Mouse (Mus musculus): ENCODE results near the gene 1700109H08Rik.
"Not testable (repeated sequence)": the region's sequence is repeated elsewhere in the genome, so short reads cannot be mapped to it uniquely, and the experiment has no call there.

1700109H08Rik gene

GRCm38 (mm10) chr5:3571266-3571665, at the start of gene 1700109H08Rik:
1700109H08Rik (plus strand) TSS chr5:3571566.
- DNase-seq (ENCODE audit: low spot score), result no peak

DNA sequence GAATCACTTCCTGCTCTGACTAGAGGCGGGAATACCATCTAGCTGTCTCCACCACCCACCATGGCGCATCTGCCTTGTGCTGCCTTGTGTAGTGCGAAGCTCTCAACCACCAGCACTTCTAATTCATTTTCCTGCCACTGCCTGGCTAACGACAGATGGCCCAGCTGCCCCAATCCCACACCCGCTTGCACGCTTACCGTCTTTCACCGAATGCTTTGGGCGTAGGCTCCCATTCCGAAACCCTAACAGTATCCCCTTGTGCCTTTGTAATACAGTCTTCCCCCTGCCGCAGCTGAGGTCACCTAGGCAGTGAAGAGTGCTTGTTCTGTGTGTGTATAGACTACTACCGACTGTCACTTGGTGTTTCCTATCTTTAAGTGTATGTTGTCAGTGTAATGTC, 49.6 kb upstream of the 1700109H08Rik start:
- DNase-seq (ENCODE audit: low spot score), result no peak

DNA sequence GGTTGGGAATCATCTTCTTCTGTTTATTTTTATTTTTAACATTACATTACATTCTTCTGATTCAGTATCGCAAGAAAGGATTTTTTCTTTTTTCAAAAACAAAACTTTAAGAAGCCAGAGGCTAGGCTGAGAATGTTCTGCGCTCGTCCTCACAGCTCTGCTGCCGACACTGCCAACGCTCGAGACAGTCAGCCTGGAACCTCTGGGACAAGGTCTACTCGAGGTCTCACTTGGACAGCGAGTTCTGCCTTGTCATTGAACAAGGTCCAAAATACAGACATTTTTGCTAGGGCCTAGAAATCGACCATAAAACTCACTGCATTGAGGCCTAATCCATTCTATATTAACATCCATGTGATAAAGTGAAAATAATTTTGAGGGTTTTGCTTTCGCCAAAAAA, 48.5 kb upstream of the 1700109H08Rik start:
- no peak for DNase-seq (ENCODE audit: low spot score)

DNA sequence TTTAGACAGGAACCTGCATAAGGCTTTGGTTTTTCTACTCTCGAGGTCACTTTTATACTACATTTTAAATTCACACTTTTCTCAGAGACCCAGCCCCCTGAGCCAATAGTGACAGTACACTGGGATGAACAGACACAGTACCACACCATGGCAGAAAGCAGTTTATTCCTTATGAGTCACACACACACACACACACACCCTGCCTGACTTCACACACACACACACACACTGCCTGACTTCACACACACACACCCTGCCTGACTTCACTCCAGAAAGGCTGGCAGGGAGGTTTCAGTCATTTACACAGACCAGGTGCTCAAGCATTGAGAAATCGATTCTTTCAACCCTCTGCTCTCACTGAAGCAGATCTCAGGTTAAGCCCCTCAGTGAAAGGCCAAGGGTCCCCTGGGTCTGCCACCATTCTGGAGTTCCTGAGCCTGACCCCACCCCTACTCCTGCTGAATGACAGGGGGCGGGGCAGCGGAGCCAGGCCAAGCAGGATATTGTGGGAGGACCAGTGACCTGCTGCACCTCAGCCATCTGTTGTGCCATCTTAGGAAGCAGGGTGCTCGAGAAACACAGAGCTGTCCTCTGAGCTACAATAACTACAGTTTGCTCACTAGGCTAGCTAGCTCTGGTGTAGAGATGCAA, 44.2 kb upstream of the 1700109H08Rik start:
- DNase-seq (ENCODE audit: low spot score), result no peak

DNA sequence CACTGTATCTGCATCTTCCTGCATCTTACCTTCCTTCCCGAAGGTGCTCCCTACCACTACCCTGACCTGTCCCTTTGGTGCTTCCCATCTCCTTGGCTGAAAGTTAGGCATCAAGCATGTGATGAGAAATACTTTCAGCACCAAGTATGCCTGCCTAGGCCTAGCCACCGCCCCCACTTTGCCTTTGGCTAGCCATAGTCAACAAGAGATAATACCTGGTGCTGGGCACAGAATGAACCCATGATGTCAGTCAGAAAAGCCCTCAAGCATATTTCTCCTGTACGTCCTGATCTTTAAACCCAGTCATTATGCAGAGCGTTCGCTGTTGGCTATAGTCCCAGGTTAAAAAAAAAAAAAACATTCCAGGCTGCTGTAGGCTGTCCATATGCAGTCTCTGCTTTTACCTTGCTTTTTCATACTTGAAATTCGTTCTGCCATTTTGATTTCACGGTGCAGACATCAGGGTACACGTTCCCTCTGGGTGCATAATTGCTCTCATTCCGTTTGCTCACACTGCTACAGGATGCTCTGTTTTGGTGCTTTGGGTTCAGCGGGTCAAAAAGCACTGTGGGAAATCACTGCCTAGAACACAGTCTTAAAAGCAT, 41.7 kb upstream of the 1700109H08Rik start:
- no peak for DNase-seq (ENCODE audit: low spot score)

DNA sequence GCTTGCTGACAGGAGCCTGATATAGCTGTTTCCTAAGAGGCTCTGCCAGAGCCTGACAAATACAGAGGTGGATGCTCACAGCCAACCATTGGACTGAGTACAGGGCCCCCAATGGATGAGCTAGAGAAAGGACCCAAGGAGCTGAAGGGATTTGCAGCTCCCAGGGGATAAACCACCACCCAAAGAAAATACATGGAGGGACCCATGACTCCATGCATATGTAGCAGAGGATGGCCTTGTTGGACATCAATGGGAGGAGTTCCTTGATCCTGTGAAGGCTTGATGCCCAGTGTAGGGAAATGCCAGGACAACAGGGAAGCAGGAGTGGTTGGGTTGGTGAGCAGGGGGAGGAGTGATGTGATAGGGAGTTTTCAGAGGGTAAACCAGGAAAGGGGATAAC, 39.3 kb upstream of the 1700109H08Rik start:
- not testable (repeated sequence) for DNase-seq (ENCODE audit: low spot score)

GRCm38 (mm10) chr5:3536592-3537212, 34.7 kb upstream of the 1700109H08Rik start:
- DNase-seq (ENCODE audit: low spot score), result no peak

GRCm38 (mm10) chr5:3538505-3539472, 32.6 kb upstream of the 1700109H08Rik start:
- DNase-seq (ENCODE audit: low spot score), result no peak

DNA sequence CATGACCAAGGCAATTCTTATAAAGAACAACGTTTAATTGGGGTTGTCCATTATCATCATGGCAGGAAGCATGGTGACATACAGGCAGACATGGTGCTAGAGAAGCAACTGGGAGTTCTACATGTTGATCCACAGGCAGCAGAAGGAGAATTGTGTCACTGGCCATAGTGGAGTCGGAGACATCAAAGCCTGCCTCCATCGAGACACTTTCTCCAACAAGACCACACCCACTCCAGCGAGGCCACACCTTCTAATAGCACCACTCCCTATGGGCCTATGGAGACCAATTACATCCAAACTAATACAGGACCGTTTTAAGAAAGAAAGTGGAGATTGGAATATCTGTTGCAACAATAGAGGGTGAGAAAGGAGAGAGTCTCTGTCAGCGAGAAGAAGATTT, 29.5 kb upstream of the 1700109H08Rik start:
- DNase-seq (ENCODE audit: low spot score), result no peak

GRCm38 (mm10) chr5:3543629-3544479, 27.5 kb upstream of the 1700109H08Rik start, which contains the start of gene Fam133b:
Fam133b (plus strand) TSS chr5:3543833.
- DNase-seq (ENCODE audit: low spot score), result peak; percentile 86

DNA sequence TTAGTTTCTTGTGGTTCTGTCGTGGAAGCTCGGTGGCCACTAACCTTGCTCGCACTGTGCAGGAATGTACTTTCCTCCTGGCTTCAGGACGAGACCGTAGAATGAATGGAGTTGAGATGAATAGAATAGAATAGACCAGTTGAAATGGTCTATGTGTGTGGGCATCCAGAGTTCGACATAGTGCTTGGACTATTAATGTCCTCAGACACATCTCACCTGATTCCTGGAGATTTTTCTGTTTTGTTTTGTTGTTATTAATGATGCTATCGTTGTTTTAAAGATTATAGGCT, 26.9 kb upstream of the 1700109H08Rik start:
- no peak for DNase-seq (ENCODE audit: low spot score)

- DNase-seq (ENCODE audit: low spot score), result no peak
Measured at GRCm38 (mm10) chr5:3546226-3546625, 25.1 kb upstream of the 1700109H08Rik start.

DNA sequence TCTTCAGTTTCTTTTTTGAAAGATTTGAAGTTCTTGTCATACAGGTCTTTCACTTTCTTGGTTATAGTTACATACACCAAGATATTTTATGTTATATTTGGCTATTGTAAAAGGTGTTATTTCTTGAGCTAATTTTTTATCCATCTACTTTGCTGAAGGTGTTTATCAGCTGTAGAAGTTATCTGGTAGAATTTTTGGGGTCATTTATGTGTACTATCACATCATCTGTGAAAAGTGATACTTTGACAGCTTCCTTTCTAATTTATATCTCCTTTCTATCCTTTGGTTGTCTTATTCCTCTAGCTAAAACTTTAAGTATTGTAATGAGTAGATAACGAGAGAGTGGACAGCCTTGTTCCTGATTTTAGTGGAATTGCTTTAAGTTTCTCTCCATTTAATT, 19.9 kb upstream of the 1700109H08Rik start:
- no peak for DNase-seq (ENCODE audit: low spot score)

- DNase-seq (ENCODE audit: low spot score), result no peak
Measured at GRCm38 (mm10) chr5:3554198-3554597, 17.2 kb upstream of the 1700109H08Rik start.

DNA sequence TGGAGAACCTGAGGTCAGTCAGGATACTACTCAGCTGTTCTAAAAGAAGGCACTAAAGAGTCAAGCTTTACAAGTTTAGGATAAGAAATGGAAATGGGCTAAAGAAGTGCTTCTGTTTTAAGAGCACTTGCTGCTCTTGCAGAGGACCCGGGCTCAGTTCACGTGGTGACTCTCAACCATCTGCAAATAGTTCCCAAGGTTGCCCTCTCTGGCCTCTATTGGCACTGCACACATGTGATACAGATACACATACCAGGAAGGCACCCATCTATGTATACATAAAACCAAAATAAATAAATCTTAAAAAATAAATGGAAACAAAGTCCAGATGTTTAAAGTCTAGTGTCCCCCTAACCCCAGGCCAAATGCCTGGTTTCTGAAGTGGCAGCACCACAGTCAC, 3.5 kb downstream of the 1700109H08Rik start:
- no peak for DNase-seq (ENCODE audit: low spot score)

GRCm38 (mm10) chr5:3577939-3578338, 6.6 kb downstream of the 1700109H08Rik start:
- no peak for DNase-seq (ENCODE audit: low spot score)

DNA sequence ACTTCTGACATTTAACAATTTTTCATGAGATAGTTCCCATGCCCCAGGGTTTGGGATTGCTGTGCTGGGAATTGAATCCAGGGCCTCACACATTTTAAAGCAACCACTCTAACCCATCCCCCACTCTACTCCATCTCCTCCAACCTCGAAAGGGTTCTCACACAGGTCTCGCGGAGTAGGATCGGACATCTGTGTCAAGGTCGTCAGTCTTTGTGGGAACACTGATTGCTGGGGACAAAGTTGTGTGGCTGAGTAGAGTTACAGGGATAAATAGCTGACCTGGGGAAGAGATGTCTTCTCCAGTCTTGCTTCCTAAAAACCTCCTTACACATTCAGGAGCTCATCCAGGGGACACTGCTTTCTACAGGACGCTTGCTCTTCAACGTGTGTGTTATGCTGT, 7.7 kb downstream of the 1700109H08Rik start:
- DNase-seq (ENCODE audit: low spot score), result no peak

DNA sequence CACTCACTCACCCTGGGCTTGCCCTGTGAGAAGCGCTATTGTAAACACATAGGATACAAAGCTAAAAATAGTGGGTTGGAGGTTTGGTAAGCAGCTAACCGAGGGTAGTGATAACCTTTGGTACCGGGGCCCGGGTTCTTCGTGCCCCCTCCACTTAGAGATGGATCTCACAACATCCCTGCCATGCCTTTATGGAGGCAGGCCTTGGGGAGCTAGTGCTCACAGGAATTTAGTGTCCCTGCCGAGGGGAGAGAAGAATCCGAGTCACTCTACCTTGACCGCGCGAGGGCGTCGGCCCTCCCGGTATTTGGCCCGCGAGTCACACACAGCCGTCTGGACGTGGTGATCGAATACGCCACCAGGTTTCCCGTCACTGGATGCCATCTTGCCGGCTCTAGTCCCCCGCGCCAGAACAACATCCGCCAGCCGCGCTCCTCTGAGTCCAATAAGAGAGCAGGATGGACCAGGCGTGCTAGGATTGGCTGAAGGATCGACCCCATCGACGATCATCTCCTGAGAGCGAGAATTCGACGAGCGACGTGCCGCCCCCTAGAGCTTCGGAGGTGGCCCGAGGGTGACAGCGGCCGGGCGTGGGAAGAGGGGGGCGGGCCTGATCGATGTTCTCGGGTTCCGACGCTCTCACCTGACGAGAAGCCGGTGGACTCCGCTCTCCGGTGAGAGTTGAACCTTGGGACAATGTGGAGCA, 24.5 kb downstream of the 1700109H08Rik start, which contains the start of gene Pex1:
Gene Pex1 (plus strand): TSS at position 374 of the 706 bp plus-strand sequence.
- peak; percentile 86 for DNase-seq (ENCODE audit: low spot score)

DNA sequence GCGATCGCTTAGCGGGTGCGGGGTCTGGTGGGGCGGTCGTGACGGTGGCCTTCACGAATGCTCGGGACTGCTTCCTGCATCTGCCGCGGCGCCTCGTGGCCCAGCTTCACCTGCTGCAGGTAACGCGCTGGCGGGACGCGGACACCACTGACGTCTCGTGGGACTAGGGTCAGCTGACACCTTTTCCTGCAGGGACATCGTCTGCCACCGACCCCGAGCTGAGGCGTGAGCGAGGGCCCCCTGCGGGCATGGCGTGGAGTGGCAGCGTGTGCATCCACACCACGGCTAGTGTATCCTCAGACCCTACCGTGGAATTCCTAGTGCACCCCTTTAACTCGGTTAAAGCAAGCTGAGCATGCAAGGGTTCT, 25.0 kb downstream of the 1700109H08Rik start, which contains the start of gene Rbm48:
Gene Rbm48 (minus strand): TSS at position 187 of the 368 bp plus-strand sequence.
- DNase-seq (ENCODE audit: low spot score), result peak; percentile 50

DNA sequence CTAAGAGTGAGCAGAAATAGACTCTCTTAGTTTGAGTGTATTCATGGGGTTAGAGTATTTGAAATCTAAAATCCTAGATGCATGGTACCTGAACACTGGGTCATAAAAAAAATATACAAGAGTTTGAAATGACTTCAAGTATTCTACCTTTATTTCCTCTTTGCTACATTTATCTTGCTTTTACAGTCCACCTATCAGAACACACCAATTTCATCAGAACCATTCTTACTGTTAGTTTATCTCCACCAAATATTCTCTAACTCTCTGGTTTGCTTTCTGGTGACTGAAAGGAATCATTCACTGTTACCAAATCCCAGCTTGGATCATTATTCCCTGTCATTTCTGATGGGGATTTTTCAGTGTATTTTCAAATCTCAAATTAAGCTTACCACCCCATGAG, 25.8 kb downstream of the 1700109H08Rik start:
- DNase-seq (ENCODE audit: low spot score), result no peak

GRCm38 (mm10) chr5:3598766-3599165, 27.4 kb downstream of the 1700109H08Rik start:
- no peak for DNase-seq (ENCODE audit: low spot score)
